Mouse (Mus musculus): ENCODE results near the gene Olfr65.

DNA sequence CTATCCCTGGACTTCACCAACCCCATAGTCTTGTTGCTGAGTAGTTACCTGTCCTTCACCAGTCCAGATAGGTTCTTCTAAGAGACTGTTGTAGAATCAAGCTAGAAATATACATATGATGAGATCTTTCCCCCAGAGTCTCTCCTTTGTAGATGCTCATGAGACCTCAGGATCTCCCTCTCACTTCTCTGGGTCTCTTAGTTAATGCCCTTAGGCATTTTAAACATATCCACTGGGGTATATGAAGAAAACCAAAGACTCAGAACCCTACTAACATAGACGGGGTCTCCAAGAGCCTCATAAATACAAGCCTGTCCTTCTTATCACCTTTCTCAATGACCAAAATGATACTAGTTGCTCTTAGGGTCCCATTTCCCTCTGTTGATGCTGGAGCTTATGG is 8.9 kb upstream of the Olfr65 start, which contains the start of gene Olfr64:
- TF ChIP-seq CTCF (IDR thresholded peaks at IDR 0.05; ENCODE audit: low read depth) (no peak), EP300 (optimal IDR thresholded peaks at IDR 0.05) (no peak)
